Mouse (Mus musculus): ENCODE data around the gene Btbd3.

GRCm38 (mm10) chr2:138585930-138586329 is 329.6 kb downstream of the Btbd3 start:
- TF ChIP-seq POLR2A (IDR thresholded peaks at IDR 0.05; ENCODE audit: control insufficient read depth, low read depth, low read length) (no peak), CTCF (IDR thresholded peaks at IDR 0.05; ENCODE audit: control insufficient read depth, insufficient read depth, insufficient replicate concordance, low read depth, low read length) (no peak)
